Mouse (Mus musculus): ENCODE results near the gene Aaed1. TPM values are rescaled to one million over a fixed set of nuclear protein-coding genes. Genes with fewer than 3 reads are reported as not detected.
A peak's percentile ranks its signal among the peaks of the same experiment; 100 is the strongest.

The Aaed1 gene
- total RNA-seq (2021) = 10 to 100 TPM; 34.5 to 42.6 TPM
- long read RNA-seq, experiment 1, transcript Aaed1-207 (6 exons, 3,011 nt) = major isoform, 16 of 32 reads
- long read RNA-seq, experiment 1, partial matches to known transcripts = 2 of 32 reads
- long read RNA-seq, experiment 1, other reads (novel, unspliced or antisense) = 11 of 32 reads
- long read RNA-seq, experiment 2, transcript Aaed1-207 (6 exons, 3,011 nt) = major isoform, 28 of 40 reads
- long read RNA-seq, experiment 2, partial matches to known transcripts = 1 of 40 reads
- long read RNA-seq, experiment 2, other reads (novel, unspliced or antisense) = 8 of 40 reads

- peak; percentile 87 to 89 for DNase-seq
- intact Hi-C loops (cut with DNase I) = no loop called here
These were observed at the start of gene Aaed1 for GRCm38 (mm10) chr13:64312024-64312915. Gene Aaed1, minus strand, starts transcription at chr13:64312710.

- intact Hi-C loops (cut with DNase I) = no loop called here
- DNase-seq = no peak
These were observed 49.6 kb upstream of the Aaed1 start for GRCm38 (mm10) chr13:64362139-64362538.

DNA sequence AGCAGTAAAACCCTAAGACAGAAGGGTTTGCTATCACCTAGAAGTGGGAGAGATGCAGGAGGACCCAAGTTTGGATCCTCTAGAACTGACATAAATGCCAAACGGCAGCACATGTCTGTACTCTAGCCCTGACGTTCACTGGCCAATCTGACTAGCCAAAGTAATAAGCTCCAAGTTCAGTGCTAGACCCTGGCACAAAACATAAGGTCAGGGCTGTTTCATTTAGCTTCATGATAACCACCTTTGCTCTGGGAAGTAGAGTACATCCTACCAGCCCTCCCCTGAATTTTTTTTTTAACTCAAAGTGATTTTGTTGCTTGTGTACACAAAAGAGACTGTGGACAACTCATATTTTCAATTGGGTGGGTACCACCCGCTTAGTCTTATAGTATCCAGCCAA, 48.5 kb upstream of the Aaed1 start:
- intact Hi-C loops (cut with DNase I) = no loop called here
- DNase-seq = no peak

DNA sequence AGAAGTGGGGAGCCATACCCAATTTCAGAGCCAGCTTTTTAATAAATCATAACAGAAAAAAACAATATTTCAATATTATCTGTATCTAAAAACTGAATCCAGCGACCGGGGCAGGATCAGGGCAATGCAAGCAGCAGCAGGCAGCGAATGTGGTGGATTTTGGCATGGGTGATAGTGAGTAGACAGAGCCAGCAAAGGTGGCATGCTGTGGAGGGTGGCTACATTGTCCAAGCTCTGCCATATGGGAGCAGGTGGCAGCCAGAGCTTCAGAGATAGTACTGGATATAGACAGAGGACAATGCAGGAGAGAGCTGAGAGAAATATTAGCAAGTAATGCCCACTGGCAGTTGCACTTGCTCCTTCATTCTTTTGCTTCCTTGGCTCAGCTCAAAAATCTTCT, 47.2 kb upstream of the Aaed1 start:
- intact Hi-C loops (cut with DNase I) = no loop called here
- no peak for DNase-seq

DNA sequence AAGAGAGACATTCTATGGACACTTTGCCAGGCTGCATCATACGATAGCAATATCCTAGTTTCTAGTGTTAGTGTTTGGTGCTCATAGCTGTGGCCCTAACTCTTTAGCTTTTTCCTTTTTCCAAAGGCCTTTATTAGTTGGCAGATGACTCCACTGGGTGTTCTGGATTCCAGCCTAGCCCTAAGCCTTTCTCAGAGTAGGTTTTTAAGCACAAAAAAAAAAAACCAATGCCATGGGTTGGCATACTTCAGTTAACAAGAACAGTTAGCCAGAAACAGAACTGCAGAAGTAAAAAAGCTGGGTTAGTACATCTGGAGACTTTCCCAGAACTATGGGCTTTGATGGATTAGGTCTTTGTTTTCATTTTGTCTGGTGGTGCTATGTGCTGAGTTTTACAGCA, 46.0 kb upstream of the Aaed1 start:
- no peak for DNase-seq
- intact Hi-C loops (cut with DNase I) = no loop called here

DNA sequence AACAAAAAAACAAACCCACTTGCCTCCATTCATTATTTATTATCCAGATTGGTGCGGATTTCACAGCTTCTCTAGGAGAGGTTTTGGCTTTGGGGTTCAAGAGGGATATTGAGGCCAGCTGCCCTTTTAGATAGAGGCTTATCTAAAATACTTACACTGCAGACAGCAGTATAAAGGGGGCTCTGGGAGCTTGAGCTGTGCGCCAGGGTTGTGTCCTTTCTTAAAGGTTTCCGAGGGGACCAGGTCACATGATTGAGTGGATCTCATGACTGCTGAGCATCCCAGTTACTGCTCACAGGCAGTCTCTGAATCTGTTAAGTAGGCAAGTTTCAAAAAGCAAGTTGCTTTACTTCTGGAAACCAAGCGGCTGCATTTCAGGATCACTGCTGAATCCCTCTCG, 44.9 kb upstream of the Aaed1 start:
- intact Hi-C loops (cut with DNase I) = no loop called here
- DNase-seq = no peak

DNA sequence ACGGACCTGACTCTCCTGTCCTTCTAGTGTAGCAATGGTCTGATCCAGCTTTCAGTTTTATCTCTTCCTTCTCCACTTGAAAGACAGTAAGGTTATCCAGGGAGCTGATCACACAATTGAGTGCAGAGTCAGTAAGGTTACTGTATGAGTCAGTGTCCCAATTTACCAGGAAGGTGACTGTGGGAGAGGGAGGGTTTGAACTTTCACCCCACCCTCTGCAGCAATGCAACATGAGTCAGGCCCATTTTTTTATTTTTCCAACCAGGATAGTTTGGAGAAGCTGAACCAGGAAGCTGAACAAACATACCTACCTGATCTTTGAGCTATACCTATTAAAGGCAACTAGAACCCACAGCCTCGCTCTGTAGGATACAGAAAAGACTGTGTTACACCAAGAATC, 37.0 kb upstream of the Aaed1 start:
- intact Hi-C loops (cut with DNase I) = no loop called here
- no peak for DNase-seq

- peak in 1 of 2 experiments; percentile 46 for DNase-seq
- intact Hi-C loops (cut with DNase I) = no loop called here
These were observed 31.6 kb upstream of the Aaed1 start for GRCm38 (mm10) chr13:64344082-64344501.

GRCm38 (mm10) chr13:64343598-64343997, 31.1 kb upstream of the Aaed1 start:
- DNase-seq = no peak
- intact Hi-C loops (cut with DNase I) = no loop called here

GRCm38 (mm10) chr13:64335546-64336132, 23.1 kb upstream of the Aaed1 start:
- no peak for DNase-seq
- intact Hi-C loops (cut with DNase I) = no loop called here

- DNase-seq = no peak
- intact Hi-C loops (cut with DNase I) = no loop called here
These were observed 20.6 kb upstream of the Aaed1 start for GRCm38 (mm10) chr13:64333102-64333501.

DNA sequence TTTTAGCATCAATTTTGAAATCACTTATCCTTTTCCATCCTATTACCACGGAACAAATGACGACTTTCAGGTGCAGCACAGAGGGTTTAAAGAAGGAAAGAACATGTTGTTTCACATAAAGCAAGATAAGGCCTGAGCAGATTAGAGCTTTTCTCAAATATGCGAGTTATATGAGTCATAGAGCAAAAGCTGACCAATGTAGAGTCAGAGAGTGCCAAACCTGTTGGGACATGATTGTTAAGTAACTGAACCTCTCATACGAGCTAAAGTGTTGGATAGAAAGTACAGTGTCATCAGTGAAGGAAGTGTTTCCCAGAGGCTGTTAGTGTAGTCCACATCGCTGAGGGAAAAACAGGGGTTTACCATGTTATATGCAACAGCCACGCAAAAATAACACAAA, 19.8 kb upstream of the Aaed1 start:
- DNase-seq = no peak
- intact Hi-C loops (cut with DNase I) = no loop called here

- intact Hi-C loops (cut with DNase I) = no loop called here
- no peak for DNase-seq
These were observed 10.2 kb upstream of the Aaed1 start for GRCm38 (mm10) chr13:64322561-64323281.

DNA sequence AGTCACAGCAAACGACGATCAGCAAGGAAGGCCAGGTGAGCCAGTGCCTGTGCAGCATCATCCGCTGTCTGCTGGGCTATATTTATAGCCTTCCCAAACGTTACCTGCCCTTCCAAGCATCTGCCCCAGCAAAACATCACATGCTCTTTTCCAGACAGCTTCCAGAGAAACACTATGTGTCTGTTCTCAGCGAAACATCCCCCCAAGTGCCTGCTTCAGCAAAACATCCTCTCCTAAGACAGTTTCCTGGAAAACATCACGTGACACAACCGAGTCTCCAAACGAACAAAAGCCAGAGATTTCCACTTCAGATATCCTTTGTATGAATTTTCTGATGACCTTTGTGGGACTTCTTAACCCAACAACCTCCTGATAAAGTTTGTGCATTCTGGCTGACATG, 7.8 kb upstream of the Aaed1 start:
- intact Hi-C loops (cut with DNase I) = no loop called here
- DNase-seq = no peak

DNA sequence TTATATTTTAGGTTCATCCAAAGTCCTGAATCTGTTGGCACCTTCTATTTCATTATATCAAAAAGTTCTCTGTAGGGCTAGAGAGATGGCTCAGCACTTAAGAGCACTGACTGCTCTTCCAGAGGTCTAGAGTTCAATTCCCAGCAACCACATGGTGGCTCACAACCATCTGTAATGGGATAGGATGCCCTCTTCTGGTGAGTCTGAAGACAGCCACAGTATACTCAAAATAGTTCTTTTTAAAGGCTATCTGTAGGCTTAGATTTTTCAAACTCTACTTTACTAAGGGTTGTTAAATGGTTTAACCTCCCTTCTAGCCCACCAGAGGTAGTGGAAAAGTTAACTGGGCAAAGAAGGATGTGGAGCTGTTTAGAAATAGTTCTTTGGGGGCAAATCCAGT, 7.3 kb upstream of the Aaed1 start:
- no peak for DNase-seq
- intact Hi-C loops (cut with DNase I) = loop anchor here (5.0 kb wide), 1 partner anchor 48 kb away; no protein-coding TSS in a partner anchor

GRCm38 (mm10) chr13:64318355-64318754, 5.8 kb upstream of the Aaed1 start:
- intact Hi-C loops (cut with DNase I) = loop anchor here (5.0 kb wide), 1 partner anchor 49 kb away; no protein-coding TSS in a partner anchor

DNA sequence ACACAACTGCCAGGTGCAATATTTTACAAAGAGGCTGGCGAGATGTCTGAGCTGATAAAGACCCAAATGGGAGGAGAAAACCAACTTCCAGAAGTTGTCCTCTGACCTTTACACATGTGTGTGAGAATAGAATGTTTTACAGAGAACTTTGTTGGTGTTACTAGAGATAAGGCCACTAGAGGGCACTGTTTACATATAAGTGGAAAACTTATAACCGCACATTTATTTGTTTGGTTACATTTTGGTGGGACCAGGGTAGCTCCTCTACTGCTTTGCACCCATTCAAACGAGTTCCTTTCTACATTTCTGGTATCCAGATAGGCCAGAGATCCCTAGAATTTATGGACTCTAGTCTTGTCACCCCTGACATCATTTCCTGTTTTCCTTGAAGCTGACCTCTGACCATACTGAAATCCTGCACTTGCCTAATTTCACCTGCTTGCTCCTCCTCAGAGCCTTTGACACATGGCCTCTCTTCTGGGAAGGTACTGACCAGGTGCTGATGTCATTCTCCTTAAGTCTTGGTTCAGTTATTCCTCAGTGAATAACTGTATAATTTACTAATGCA, 3.1 kb upstream of the Aaed1 start:
- intact Hi-C loops (cut with DNase I) = loop anchor here (2.0 to 5.0 kb wide), 2 partner anchors 52 to 123 kb away; no protein-coding TSS in a partner anchor
- no peak for DNase-seq

More at GRCm38 (mm10) chr13:64318355-64318754, 5.8 kb upstream of the Aaed1 start:
- peak in 1 of 2 experiments; percentile 15 for DNase-seq

DNA sequence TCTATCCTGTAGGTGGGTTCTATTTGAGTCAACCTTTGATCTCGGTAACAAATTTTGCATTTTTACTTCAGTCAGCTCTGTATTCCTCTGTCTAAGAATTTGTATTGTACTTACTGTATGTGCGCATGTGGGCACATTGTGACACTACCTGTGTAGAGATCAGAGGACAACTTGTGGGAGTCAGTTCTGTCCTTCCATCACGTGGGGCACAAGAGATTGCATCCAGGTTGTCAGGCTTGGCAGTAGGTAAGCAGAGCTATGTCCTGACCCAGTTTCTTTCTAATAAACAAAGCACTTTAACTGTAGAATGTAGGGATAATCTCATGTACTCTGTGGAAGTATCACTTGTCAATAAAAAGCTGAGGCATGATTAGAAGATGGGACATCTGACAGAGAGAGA, 1.5 kb upstream of the Aaed1 start:
- no peak for DNase-seq
- intact Hi-C loops (cut with DNase I) = loop anchor here (2.0 kb wide), 1 partner anchor 125 kb away; no protein-coding TSS in a partner anchor

- no peak for DNase-seq
These were observed 393 bp upstream of the Aaed1 start for GRCm38 (mm10) chr13:64312916-64313289.

DNA sequence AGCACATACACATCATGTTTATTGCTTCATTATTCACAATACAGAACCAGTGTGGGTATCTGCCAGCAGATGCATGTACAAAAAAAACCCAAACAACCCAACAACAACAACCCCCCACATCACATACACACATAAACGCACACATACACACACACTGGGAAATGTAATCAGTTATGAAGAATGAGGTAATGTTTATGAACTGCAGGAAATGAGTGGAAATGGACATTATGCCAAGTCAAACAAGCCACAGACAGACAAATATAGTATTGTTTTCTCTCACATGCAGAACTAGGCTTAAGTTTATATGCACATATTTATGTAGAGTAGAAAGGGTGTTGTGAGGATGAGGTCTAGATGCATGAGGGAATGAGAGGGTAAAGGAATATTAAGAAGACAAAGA, 1.2 kb downstream of the Aaed1 start:
- intact Hi-C loops (cut with DNase I) = no loop called here

More at GRCm38 (mm10) chr13:64312916-64313289, 393 bp upstream of the Aaed1 start:
- intact Hi-C loops (cut with DNase I) = no loop called here

More for the DNA sequence above, 1.2 kb downstream of the Aaed1 start:
- no peak for DNase-seq
